Mouse (Mus musculus) heart, postnatal 10 days (tissue): ENCODE results near the gene Creb3. TPM values are rescaled to one million over a fixed set of nuclear protein-coding genes. Genes with fewer than 3 reads are reported as not detected.

Experiments
- DNase-seq, 2 experiments: peaks; one replicate each; pipeline ENCODE4 v3.0.0; 2021
- intact Hi-C: fragments of 180-260 bp; cut with DNase I; formaldehyde crosslinking; loops from one replicate; pipeline ENCODE4 v1.15.1; 2025
- total RNA-seq, 2 experiments: library from RNA; stranded (reverse); gene quantifications; 2 replicates each; pipeline ENCODE4 v1.2.3; 2021

Gene Creb3
- total RNA-seq, 2 experiments from 2014 or later, result 57.2 to 61.8 TPM

DNA sequence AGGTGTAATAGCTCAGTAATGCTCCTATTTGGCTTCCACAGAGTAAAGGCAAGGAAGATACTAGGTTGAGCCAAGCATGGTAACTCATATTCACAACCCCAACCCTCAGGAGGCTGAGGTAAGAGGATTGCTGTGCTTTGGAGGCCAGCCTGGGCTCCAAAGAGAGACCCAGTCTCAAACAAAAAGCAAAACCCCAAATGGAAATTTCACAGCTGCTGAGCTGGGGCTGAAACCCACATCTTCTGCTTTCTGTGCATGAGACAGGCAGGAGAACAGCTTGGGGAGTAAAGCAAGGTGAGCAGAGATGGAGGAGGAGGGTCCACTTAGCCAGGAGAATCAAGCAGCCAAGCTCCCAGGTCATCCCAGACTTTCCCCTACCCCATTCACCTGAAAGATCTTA, 8.2 kb upstream of the Creb3 start:
- DNase-seq, result no peak
- intact Hi-C loops, result loop anchor here (2.0 kb wide), 1 partner anchor 17 kb away; no protein-coding TSS in a partner anchor

GRCm38 (mm10) chr4:43555926-43556325, 6.2 kb upstream of the Creb3 start:
- DNase-seq, result no peak
- intact Hi-C loops, result no loop called here

- intact Hi-C loops, result no loop called here
- peak in 1 of 2 experiments; percentile 25 for DNase-seq
Observed at GRCm38 (mm10) chr4:43558028-43558630, 4.0 kb upstream of the Creb3 start.

DNA sequence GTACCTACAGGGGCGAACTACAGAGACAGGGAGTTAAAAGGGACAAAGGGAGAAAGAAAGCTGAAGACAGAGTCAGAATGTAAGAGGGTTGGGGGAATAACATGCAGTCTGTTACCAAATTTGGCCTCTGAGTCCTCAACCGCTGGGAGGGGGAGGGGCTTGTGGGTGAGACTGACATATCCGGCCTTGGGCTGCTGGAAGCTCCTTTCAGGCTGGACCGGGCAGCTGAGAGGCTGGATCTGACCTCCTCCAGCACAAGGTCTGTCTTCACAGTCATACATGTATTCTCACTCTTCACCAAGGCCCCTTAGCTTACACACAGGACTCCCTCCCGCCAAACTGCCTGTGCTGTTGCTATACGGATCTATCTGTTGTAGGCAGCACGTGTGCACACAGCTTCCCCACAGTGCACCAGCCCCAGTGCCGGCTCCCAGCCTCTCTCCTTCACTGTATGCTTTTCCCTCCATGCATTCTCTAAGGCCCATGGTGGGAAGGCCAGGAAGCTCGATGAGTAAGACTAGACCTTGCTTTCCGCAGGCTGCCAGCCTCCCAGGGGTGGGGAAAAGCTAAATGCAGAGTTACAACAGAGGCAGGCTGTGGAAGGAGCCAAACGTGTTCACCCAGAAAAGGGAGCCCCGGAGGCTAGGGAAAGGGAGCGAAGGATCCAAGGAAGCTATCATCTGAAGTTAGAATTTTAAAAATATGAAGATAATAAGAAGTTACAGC, 3.3 kb upstream of the Creb3 start:
- intact Hi-C loops, result no loop called here
- DNase-seq, result peak; percentile 85 to 86

DNA sequence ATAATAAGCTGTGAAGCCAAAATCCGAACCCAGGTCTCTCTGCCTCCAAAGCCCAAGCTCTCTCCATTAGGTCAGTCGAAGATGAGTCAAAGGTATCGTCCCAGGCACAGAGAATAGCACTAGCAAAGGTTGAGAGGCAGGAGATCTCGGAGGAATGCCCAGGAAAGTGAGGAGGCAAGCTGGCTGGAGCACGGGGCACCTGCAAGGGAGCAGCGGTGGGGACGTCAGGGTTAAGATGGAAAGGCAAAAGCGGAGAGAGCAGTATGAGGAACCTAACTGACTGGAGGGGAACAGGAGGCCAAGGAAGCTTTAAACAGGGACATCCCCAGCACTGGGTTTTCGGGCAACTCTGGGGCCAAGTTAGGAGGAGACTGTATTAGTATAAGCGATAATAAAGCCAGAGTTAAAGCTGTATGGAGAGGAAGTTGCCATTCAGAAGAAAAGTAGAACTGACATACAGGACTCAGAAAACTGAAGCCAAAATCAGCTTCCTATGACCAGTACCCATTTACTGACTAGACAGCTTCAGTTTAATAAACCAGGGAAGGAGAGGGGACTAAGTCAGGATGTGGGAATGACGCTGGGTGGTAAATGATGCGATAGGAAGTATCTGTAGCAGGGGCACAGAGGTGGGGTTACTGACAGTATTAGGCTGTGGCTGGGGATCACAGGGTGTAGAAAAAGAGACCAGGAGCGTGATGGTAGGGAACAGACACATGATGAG, 2.5 kb upstream of the Creb3 start:
- intact Hi-C loops, result loop anchor here (2.0 to 10.0 kb wide), 2 partner anchors 27 to 525 kb away; partner anchors contain the start of gene Stoml2
- DNase-seq, result no peak

- DNase-seq, result peak; percentile 64 to 67
- intact Hi-C loops, result loop anchor here (2.0 to 10.0 kb wide), 2 partner anchors 27 to 525 kb away; partner anchors contain the start of gene Stoml2
Observed at GRCm38 (mm10) chr4:43560243-43560611, 1.9 kb upstream of the Creb3 start.

DNA sequence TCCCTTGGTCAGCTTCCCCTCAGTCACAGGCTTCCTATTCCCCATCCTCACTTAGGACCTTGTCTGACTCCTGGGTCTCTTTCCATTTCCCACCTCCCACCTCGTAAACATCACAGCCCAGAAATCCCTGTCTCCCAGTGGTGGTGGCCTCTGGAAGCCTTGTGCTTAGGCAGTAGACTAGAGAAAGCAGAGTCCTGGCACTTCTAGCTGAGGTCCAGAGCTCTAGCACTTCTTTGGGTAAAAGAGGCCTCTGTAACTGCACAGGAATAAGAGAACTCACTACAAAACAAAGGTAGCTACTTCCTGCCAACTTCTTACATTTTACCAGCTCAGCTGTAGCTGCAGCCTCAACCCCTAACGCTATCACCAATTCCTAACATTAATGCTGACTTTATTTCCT, 1.2 kb upstream of the Creb3 start:
- peak in 1 of 2 experiments; percentile 23 for DNase-seq
- intact Hi-C loops, result loop anchor here (2.0 to 10.0 kb wide), 2 partner anchors 28 to 526 kb away; partner anchors contain the start of gene Stoml2

GRCm38 (mm10) chr4:43561436-43561996, 616 bp upstream of the Creb3 start:
- intact Hi-C loops, result loop anchor here (2.0 to 10.0 kb wide), 2 partner anchors 29 to 527 kb away; partner anchors contain the start of gene Stoml2
- DNase-seq, result no peak

- no peak for DNase-seq
- intact Hi-C loops, result loop anchor here (2.0 to 10.0 kb wide), 3 partner anchors 16 to 528 kb away; partner anchors contain the start of genes Gba2, Rgp1 and Stoml2
Observed at GRCm38 (mm10) chr4:43562769-43563600, 853 bp downstream of the Creb3 start.

GRCm38 (mm10) chr4:43563601-43563875, 1.4 kb downstream of the Creb3 start:
- no peak for DNase-seq
- intact Hi-C loops, result loop anchor here (2.0 to 10.0 kb wide), 3 partner anchors 15 to 529 kb away; partner anchors contain the start of genes Gba2, Rgp1 and Stoml2

- DNase-seq, result peak in 1 of 2 experiments; percentile 39
- intact Hi-C loops, result loop anchor here (10.0 kb wide), 1 partner anchor 529 kb away; the partner anchor contains the start of gene Stoml2
Observed at GRCm38 (mm10) chr4:43564231-43564630, 2.1 kb downstream of the Creb3 start.

- DNase-seq, result peak; percentile 41 to 45
- intact Hi-C loops, result loop anchor here (10.0 kb wide), 1 partner anchor 532 kb away; the partner anchor contains the start of gene Stoml2
Observed at GRCm38 (mm10) chr4:43567140-43567539, 5.0 kb downstream of the Creb3 start.

DNA sequence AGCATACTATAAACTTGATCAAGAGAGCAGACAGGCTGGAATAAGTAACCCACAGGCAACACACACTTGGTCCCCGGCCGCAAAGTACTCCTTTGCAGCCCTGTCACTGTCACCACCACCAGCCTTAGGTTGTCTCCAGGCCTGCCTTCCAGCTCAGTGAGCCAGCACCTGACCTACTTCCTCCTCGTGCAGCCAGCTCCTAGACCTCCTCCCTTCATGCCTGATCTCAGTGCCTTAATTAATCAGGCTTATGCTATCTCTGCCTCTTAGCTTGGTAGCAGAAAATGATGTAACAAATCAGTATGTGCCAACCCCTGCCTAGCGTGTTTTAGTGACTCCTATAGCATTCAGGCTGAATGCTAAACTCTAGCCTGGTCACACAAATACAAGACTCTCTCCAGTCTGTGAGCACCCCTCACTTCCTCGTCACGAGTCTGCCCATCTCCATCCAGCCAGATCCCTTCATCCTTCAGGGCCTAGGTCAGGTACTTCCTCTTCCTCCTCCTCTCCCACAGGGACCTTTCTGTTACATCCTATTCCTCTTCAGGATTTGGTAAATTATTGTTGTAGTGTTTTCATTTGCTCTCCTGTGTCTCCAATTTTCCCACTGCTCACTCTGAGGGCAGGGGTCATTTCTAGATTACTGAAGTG, 9.4 kb downstream of the Creb3 start:
- intact Hi-C loops, result no loop called here
- no peak for DNase-seq

- intact Hi-C loops, result no loop called here
- peak in 1 of 2 experiments; percentile 37 for DNase-seq
Observed at GRCm38 (mm10) chr4:43573561-43573960, 11.4 kb downstream of the Creb3 start.

- no peak for DNase-seq
- intact Hi-C loops, result no loop called here
Observed at GRCm38 (mm10) chr4:43575356-43575755, 13.2 kb downstream of the Creb3 start.

DNA sequence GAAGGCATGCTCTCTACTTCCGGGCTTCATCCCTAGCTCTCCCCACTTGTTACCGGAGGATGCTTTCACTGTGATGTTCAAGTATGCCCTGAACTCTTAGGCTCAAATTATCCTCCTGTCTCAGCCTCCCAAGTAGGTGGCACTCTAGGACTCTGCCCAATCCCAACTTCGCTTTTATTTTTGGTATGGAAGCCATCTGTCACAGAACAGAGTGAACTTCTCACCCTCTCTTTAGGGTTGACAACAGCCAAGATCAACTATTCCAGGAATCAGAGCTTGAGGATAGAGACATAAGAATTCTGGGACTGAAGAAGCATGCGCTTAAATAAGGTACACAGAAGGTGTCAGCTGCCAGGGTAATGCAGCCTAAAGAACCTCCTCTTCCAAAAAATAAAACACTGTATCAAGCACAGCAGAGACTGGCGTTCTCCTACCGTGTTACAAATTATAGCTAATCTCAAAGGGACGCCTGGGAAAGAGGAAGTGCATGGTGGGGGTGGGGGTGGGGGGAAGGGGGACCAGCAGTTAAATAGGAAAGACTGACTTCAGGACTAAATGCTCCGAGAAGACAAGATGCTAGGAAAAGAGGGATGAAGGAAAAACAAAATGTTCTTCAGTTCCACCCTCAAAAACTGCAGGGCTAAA, 15.2 kb downstream of the Creb3 start:
- intact Hi-C loops, result no loop called here
- DNase-seq, result no peak

- intact Hi-C loops, result loop anchor here (2.0 kb wide), 1 partner anchor 16 kb away; the partner anchor contains the start of genes Creb3 and Tln1
- peak; percentile 91 to 92 for DNase-seq
Observed at GRCm38 (mm10) chr4:43578376-43579204, 16.5 kb downstream of the Creb3 start, which contains the start of the genes Rgp1 and Gba2. Gene Rgp1 (plus strand): TSS chr4:43578715. Gene Gba2 (minus strand): TSS chr4:43578873.

DNA sequence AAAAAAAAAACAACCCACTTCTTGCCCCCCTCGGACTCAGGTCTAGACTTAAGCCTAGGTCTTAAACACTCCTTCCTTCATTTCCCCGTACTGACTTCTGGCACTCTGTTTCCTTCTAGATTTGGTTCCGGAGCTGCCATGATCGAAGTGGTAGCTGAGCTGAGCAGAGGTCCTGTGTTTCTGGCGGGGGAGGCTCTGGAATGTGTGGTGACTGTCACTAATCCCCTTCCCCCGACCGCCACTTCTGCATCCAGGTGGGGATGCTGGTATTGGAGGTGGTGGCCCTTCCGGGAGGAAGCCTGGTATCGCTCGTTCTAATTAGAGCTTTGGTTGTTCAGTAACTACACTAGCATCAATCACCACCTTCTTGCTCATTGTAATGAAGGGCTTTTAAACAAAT, 17.1 kb downstream of the Creb3 start:
- no peak for DNase-seq
- intact Hi-C loops, result loop anchor here (2.0 kb wide), 1 partner anchor 16 kb away; the partner anchor contains the start of genes Creb3 and Tln1
